Mouse (Mus musculus) layer of hippocampus, postnatal 36 days (tissue): ENCODE measurements around the gene Iqsec2. TPM values are rescaled to one million over a fixed set of nuclear protein-coding genes. Genes with fewer than 3 reads are reported as not detected.
"Not testable (repeated sequence)": the region's sequence is repeated elsewhere in the genome, so short reads cannot be mapped to it uniquely, and the experiment has no call there.

ENCODE experiments used
- DNase-seq, 2 experiments: peaks; one replicate each; pipeline ENCODE4 v3.0.0; 2022
- total RNA-seq, 2 experiments: library from RNA; stranded (reverse); gene quantifications; 2 replicates each; pipeline ENCODE4 v1.2.3; 2021

Iqsec2 gene
- total RNA-seq, 2 experiments from 2014 or later, result 157 to 165 TPM

DNA sequence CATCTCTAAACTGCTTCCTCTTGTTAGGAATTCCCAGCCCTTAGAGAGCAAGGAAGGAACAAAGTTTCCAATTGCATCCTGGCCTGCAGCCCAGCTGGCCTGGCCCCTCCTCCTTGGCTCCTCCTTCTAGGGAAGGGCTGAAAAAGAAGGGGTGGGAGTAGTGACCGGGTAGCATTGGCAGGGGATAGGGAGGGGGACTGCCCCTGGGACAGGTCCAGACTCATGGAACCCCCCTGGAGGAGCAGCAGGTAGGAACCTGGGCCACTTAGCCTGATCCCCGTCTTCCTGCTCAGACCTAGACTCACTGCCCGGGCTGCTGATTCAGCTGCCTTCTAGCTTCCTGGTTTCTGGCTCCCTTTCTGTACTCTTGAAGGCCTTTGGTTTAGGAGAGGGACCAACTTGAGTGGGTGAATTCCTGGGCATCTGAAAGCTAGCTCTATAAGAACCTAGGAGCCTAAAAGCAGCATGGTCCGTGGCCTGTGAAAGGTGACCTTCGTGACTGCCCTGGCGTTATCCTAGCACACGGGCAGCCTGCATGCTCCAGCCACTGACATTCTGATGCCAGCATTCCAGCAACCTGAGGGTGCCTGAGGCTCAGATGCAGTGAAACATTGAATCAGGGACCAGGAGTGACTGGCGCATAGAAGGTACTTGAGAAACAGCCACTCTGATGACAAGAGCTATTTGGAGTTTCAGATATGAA lies 34.9 kb downstream of the Iqsec2 start:
- no peak for DNase-seq

- DNase-seq, result no peak
Measured at GRCm38 (mm10) chrX:152179670-152180656, 35.9 kb downstream of the Iqsec2 start.

GRCm38 (mm10) chrX:152187151-152187550 lies 43.1 kb downstream of the Iqsec2 start:
- DNase-seq, result no peak

DNA sequence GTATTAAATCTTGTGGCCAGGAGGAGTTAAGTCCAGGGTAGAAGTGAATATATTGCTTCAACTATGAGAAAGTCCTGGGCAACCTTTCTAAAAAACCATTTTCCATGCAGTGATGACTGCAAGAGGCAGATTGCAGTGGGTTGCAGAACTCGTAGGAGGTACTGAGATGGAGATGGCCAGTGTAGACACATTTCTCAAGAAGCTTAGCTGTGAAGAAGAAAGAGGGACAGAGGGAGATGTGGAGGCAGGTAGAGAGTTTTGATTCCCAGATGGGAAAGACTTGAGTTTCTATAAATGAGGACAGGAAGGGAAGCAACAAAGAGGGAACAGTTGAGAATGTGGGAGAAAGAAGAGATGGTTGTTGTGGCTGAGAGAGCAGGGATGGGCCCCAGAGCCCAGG lies 47.2 kb downstream of the Iqsec2 start:
- DNase-seq, result no peak

DNA sequence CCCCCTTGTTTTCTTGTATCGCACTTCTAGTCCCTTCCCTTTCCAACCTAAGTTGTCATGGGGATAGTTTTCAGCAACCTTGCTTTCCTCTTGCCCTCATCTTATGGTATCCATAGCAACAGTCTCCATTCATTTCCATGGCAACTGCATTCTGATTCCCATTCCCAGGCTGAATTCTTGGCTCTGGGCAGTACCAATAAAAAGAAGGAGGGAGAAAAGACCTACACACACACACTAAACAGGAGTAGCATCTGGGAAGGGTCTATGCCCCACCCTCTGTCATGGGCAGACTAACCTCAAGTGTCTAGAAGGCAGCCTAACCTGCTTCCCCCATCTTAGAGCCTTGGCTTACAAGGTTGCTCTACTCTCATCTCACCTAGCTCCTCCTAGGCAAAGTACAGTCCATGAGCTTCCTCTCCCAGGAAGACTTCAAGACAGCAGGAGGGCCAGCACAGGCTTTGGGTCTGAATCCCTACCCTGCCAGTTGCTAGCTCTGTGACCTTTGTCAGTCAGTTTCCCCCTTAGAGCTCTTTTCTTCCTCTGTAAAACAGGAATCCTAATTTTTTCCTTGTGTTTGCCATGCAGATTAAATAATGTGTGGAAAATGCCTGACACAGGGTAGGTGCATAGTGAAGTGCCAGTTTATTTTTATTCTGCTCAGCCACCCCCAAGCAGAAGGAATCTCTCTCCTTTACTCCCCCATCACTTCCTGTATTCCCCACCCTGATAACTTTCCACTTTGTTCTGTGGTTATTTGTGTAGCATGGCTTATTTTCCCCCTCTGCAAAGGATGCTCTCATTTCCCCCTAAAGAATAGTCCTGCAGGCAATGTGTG lies 54.0 kb downstream of the Iqsec2 start:
- DNase-seq, result no peak

GRCm38 (mm10) chrX:152201737-152202421 lies 57.8 kb downstream of the Iqsec2 start:
- no peak for DNase-seq

GRCm38 (mm10) chrX:152202422-152203103 lies 58.5 kb downstream of the Iqsec2 start:
- DNase-seq, result no peak

DNA sequence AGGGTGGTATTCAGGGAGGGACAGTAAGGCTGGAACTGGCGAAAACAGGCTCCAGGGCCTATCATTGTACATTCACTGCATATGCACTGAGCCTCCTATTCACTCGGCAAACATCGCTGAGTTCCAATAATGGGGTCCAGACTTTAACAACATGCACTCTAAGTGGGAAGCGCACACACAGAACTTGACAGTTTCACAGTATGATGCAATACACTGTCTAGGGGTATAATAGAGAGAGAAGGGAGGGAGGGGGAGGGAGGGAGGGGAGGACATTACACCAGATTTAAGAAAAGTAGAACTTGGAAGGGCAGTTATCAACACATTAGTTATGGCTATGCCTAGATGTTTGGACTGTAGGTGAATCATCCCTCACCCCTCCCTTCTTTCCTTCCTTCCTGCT lies 59.2 kb downstream of the Iqsec2 start:
- no peak for DNase-seq

DNA sequence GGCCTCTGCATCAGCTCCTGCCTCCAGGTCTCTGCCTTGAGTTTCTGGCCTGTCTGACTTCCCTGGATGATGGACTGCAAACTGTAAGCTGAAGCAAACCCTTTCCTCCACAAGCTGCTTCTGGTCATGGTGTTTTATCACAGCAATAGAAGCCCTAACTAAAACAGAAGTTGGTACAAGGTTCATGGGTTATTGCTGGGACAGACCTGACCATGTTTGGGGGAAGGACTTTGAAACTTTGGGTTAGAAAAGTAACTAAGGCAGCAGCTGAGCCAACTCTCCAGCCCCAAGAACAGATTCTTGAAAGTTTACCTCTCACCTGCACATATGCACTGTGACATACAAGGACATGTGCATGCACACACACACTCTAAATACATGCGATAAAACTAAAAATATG lies 61.4 kb downstream of the Iqsec2 start:
- no peak for DNase-seq

DNA sequence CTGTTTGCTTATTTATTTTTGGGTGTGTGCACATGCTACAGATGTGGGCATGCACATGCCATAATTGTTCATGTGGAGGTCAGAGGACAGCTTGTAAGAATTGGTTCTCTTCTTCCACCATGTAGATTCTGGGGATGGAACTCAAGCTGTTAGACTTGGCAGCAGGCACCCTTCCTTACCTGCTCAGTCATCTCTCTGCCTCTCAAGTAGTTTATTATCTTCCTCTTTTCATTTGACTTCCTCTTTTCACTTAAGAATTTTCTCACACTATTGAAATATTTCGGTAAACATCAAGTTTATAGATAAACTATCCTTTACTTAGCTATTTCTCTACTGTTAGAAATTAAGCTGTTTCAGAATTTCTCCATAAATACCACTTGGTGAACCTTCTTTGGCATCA lies 70.6 kb downstream of the Iqsec2 start:
- DNase-seq, result no peak

DNA sequence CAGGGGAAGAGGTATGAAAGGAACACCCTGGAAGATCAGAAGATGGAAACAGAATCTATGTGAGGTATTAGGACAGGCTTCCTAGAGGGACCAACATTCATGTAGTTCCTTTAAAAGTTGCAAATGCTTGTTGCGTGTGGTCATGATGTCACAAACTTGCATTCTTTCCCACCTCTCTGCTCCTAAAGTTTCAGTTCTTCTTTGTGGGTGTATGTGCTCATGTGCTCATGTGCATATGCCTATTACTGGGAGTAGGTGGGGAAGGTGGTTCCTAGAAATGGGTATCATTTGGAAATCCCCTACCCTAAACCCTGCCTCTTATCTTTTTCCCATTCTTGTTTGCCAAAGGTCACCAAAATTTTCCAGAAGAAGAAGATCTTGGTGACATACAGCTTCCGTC lies 74.5 kb downstream of the Iqsec2 start:
- no peak for DNase-seq

- no peak for DNase-seq
Measured at GRCm38 (mm10) chrX:152221721-152222120, 77.7 kb downstream of the Iqsec2 start.

GRCm38 (mm10) chrX:152222226-152222625 lies 78.2 kb downstream of the Iqsec2 start:
- no peak for DNase-seq

DNA sequence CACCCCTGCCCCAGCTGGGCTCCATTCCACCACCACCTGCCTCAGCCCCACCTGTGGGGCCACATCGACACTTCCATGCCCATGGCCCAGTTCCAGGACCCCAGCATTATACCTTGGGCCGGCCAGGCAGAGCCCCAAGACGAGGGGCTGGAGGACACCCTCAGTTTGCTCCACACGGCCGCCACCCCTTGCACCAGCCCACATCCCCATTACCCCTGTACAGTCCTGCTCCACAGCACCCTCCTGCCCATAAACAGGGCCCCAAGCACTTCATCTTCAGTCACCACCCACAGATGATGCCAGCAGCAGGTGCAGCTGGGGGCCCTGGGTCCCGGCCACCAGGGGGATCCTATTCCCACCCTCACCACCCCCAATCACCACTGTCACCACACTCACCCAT lies 79.2 kb downstream of the Iqsec2 start:
- DNase-seq, result no peak

DNA sequence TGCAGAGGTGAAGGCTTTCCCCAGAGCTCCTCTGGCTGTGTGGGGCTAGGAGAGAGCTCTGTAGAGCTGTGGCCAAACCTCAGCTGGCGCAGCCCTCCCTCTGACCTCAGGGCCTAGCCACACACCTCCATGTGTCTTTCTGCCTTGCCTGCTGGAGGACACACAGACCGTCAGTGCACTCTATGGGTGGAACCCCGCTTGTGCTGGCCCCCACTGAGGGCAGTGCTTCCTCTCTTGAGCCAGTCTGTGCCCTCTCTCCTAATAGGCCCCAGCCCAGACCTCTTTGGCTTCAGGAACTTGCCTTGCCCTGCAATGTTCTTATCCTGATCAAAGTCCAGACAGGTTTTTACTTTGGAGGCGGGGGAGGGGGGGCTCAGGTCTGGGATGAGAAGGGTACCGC lies 80.2 kb downstream of the Iqsec2 start:
- no peak for DNase-seq

- peak; percentile 88 to 95 for DNase-seq
Measured at GRCm38 (mm10) chrX:152232781-152233763, 89.0 kb downstream of the Iqsec2 start, which contains the start of gene Kdm5c. TSS of gene Kdm5c (plus strand) at chrX:152233020.

DNA sequence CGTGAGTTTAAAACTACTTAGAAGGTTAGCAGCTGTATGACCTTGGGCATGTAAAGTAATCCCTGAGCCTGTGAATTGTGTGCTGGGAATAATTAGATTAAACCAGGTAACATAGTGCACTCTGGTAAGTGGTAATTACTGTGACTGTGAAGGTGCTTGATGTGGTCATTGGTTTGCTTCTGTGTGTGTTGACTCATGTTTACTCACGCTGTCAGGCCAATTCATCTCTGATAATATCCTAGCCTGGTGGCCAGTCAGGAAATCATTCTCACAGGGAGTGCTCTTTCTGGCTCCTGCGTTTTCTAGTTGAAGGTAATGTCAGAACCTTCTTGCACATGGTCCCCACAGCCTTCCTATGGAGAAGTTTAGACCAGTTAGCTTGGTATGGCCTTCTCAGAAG lies 90.1 kb downstream of the Iqsec2 start:
- DNase-seq, result no peak

DNA sequence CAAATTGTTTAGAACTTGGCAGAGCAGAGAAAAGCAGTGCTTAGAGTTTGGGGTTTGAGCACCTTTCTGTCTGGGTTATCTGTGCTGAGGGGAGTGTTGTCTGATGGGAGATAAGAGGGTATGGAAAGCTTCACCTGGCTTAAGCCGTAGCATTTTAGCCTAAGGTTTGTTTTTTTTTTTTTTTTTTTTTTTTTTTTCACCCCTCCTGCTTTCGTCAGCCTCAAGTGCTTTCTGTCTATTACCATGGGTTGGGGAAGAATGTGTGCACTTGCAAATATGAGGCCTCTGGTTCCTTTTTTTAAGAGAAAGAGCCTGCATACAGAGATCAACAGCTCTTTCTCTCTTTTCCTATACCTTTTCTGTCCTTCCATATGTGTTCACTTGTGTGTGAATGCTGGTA lies 91.7 kb downstream of the Iqsec2 start:
- DNase-seq, result no peak

DNA sequence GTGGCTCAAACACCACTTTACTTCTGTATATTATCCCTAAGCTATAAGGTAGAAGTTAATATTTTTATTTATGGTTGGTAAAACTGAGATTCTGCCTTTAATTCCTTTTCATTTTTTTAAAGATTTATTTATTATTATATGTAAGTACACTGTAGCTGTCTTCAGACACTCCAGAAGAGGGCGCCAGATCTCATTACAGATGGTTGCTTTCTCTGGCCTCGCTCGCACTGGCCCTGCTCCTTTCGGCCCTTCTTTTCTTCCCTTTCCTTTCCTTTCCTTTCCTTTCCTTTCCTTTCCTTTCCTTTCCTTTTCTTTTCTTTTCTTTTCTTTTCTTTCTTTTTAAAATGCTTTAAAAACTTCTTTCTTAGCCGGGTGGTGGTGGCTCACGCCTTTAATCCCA lies 99.1 kb downstream of the Iqsec2 start:
- DNase-seq, result not testable (repeated sequence)
